Mouse (Mus musculus) heart, adult 2 months (tissue): ENCODE results near the gene Gdf7.

Experiments used
- CTCF ChIP-seq: fragments of 200-600 bp; IDR thresholded peaks from 2 replicates; pipeline ENCODE4 v1.8.1; 2022; ENCODE audit warnings: antibody characterized with exemption, mild to moderate bottlenecking, moderate library complexity
- EP300 ChIP-seq: fragments of 200-500 bp; IDR thresholded peaks from 2 replicates; pipeline ENCODE4 v1.6.1; 2011; ENCODE audit warnings: low read depth, low read length, control low read depth; ENCODE audit not compliant: insufficient read depth
- POLR2A ChIP-seq: fragments of 200-500 bp; IDR thresholded peaks from 2 replicates; pipeline ENCODE4 v1.6.1; 2011; ENCODE audit warnings: mild to moderate bottlenecking, low read depth, low read length, control low read depth; ENCODE audit not compliant: insufficient read depth

DNA sequence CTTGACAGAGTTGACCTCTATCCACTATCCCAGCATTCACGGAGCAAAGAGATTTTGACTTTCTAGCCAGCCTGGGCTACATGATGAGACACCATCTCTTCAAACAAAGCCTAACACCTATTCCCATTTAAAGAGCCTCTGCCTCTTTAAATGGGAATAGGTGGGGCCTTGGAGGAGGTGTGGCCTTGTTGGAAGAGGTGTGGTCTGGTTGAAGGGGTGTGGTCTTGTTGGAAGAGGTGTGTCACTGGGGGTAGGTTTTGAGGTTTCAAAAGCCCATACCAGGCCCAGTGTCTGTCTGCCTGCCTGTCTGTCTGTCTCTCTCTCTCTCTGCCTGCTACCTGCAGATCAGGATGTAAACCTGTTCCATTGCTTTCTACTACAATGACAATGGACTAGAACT is 5.2 kb upstream of the Gdf7 start:
- TF ChIP-seq CTCF (no peak; the same call in 1 of the 2 replicates), POLR2A (no peak), EP300 (no peak)
